Mouse (Mus musculus) midbrain, embryonic 15.5 days (tissue): ENCODE data around the gene Synrg. TPM values are rescaled to one million over a fixed set of nuclear protein-coding genes. Genes with fewer than 3 reads are reported as not detected.

Source experiments
- ATAC-seq: fragments of 200-750 bp; cut with Nextera tagmentation; replicated peaks from 2 replicates; pipeline ENCODE4 v1.8.0; 2017; ENCODE audit warnings: moderate TSS enrichment
- H3K27ac ChIP-seq: fragments of 300-500 bp; sonication (generic); 2 replicates; pipeline ENCODE4 v1.5.1; 2015; ENCODE audit warnings: mild to moderate bottlenecking, inconsistent platforms
- H3K27me3 ChIP-seq: fragments of 300-500 bp; sonication (generic); replicated peaks from 2 replicates; pipeline ENCODE4 v1.6.1; 2015; ENCODE audit warnings: inconsistent platforms
- H3K36me3 ChIP-seq: fragments of 300-500 bp; sonication (generic); replicated peaks from 2 replicates; pipeline ENCODE4 v1.6.1; 2015; ENCODE audit warnings: inconsistent platforms
- H3K4me1 ChIP-seq: fragments of 300-500 bp; sonication (generic); 2 replicates; pipeline ENCODE4 v1.6.1; 2015; ENCODE audit warnings: inconsistent platforms
- H3K4me2 ChIP-seq: fragments of 300-500 bp; sonication (generic); 2 replicates; pipeline ENCODE4 v1.6.1; 2015; ENCODE audit warnings: inconsistent platforms, mild to moderate bottlenecking, moderate library complexity
- H3K4me3 ChIP-seq: fragments of 300-500 bp; sonication (generic); 2 replicates; pipeline ENCODE4 v1.5.1; 2015; ENCODE audit warnings: mild to moderate bottlenecking, inconsistent platforms
- H3K9ac ChIP-seq: fragments of 300-500 bp; sonication (generic); 2 replicates; pipeline ENCODE4 v1.6.1; 2015; ENCODE audit warnings: mild to moderate bottlenecking, inconsistent platforms
- H3K9me3 ChIP-seq: fragments of 300-500 bp; sonication (generic); 2 replicates; pipeline ENCODE4 v1.6.1; 2016; ENCODE audit warnings: inconsistent platforms
- WGBS: fragments of 180-500 bp; shearing (Covaris S2); methylation state at CpG from one replicate; pipeline ENCODE4 v1.1.7; 2015; ENCODE audit warnings: mixed read lengths; 5-methylcytosine and 5-hydroxymethylcytosine counted together
- polyA plus RNA-seq: library from polyadenylated mRNA; unstranded; fragments of >200 nt; fragmentation: Nextera tagmentation; extraction: Ambion mirVana; gene quantifications from 2 replicates; pipeline ENCODE4 v1.2.1, GENCODE M21; 2015

Synrg gene
- polyA plus RNA-seq, 1 experiment from 2014 or later = 33.1 TPM

- no peaks in the 10 kb centered on the region for H3K9me3 ChIP-seq
- 0 out of 2 replicates have a peak, but pooled peaks cover 3% of the 10 kb centered on the region for H3K4me1 ChIP-seq
- no peak overlapping the region for H3K4me2 ChIP-seq
- H3K36me3 ChIP-seq = no peaks in the 10 kb centered on the region
- no peak for ATAC-seq
- no peak overlapping the region for H3K9ac ChIP-seq
- WGBS = 60% methylated on average over 9 of the region's 9 CpGs
- H3K27me3 ChIP-seq = peaks cover 17% of the 10 kb centered on the region
- H3K27ac ChIP-seq = no peak overlapping the region
- no peak overlapping the region for H3K4me3 ChIP-seq
Measured at GRCm38 (mm10) chr11:84072904-84073651, 108.8 kb downstream of the Synrg start.

DNA sequence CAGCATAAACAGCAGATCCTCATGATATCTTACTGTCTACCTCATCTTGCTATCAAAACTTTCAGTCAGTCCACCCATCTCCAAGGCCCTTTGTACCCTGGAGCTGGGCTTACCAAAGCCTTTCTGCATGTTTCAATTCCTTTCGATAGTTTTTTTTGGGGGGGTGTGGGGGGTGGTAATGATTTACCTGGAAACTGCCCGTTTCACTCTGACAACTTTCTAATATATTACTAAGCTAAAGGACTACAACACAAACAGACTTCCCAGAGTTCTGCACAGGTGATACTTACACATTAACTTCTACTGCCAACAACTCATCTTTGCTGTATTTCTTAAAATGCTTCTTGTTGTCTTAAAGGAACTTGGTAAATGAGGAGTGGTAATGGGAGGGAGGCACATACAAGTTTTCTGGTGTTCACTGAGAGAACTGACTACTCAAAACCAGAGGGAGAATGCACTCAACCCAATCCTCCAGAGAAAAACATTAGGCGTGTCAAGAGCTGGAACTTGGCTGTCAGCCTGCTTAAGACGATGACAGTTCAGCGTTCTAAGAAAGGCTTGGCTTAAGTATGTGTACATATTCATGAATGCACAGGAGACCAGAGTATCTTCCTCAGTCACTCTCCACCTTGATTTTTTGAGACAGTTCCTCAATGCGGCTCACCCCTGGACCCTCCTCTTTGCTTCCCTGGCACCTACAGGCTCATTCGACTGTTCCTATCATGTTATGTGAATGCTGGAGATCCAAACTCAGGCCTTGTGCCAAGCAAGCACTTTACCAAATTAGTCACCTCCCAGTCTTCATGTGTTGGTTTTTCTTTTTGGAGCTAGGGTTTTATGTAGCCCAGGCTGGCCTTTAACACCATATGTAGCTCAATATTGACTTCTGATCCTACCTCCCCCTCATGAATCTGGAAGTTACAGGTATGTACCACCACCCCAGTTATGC lies 109.9 kb downstream of the Synrg start:
- Histone ChIP-seq H3K9ac (no peak overlapping the region), H3K36me3 (no peaks in the 10 kb centered on the region), H3K27ac (no peak overlapping the region), H3K4me3 (no peak overlapping the region), H3K4me2 (no peak overlapping the region), H3K27me3 (peaks cover 10% of the 10 kb centered on the region), H3K4me1 (no peaks in the 10 kb centered on the region), H3K9me3 (no peaks in the 10 kb centered on the region)
- ATAC-seq = no peak
- WGBS = 76% methylated on average over 7 of the region's 7 CpGs

GRCm38 (mm10) chr11:84077008-84077407 lies 112.8 kb downstream of the Synrg start:
- WGBS = 85% methylated on average over 2 of the region's 2 CpGs
- no peak overlapping the region for H3K27ac ChIP-seq
- no peak overlapping the region for H3K9ac ChIP-seq
- H3K36me3 ChIP-seq = 0 out of 2 replicates have a peak, but pooled peaks cover 4% of the 10 kb centered on the region
- H3K4me3 ChIP-seq = no peak overlapping the region
- no peaks in the 10 kb centered on the region for H3K9me3 ChIP-seq
- H3K4me2 ChIP-seq = no peak overlapping the region
- no peaks in the 10 kb centered on the region for H3K4me1 ChIP-seq
- no peaks in the 10 kb centered on the region for H3K27me3 ChIP-seq
- no peak for ATAC-seq

DNA sequence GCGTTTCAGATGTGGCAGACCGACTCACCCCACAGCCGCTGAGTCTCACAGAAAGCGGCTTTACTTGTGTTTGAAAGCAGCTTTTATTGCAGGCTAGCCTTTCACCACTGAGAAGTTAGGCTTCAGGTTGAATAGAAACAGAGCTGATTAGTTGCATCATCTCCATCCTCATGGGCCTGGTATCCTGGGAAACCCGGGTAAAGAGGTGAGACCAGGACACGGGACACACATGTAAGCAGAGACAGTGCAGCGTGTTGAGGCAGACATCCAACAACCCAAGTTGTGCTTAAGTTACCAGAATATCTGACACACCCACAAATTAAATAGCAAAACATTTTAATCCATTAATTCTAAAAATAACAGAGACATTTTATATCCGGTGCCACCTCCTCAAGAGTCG lies 114.4 kb downstream of the Synrg start:
- Histone ChIP-seq H3K4me1 (no peaks in the 10 kb centered on the region), H3K27ac (no peak overlapping the region), H3K4me2 (no peak overlapping the region), H3K9me3 (no peaks in the 10 kb centered on the region), H3K9ac (no peak overlapping the region), H3K36me3 (0 out of 2 replicates have a peak, but pooled peaks cover 6% of the 10 kb centered on the region), H3K4me3 (no peak overlapping the region), H3K27me3 (no peaks in the 10 kb centered on the region)
- WGBS = 91% methylated on average over 9 of the region's 9 CpGs
- no peak for ATAC-seq

GRCm38 (mm10) chr11:84079361-84079760 lies 115.1 kb downstream of the Synrg start:
- no peaks in the 10 kb centered on the region for H3K27me3 ChIP-seq
- no peak for ATAC-seq
- WGBS = 90% methylated on average over 11 of the region's 11 CpGs

DNA sequence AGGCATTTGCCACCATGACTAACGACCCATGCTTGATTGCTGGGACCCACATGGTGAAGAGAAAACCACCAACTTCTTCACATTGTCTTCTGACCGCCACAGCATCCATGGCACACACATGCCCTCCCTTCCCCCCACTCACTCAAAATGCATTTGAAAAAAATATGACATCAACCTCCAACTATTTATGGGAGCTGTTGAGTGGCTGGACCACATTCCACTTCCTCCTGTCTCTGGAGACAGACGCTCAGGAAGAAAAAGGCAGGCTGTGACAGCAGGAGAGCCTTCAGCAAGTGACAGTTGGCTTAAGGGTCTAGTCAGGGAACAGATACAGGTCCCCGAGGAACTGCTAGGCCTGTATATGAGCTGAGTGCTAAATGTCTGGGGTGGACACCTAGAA lies 115.7 kb downstream of the Synrg start:
- no peak overlapping the region for H3K9ac ChIP-seq
- H3K9me3 ChIP-seq = no peaks in the 10 kb centered on the region
- H3K36me3 ChIP-seq = 0 out of 2 replicates have a peak, but pooled peaks cover 6% of the 10 kb centered on the region
- no peak overlapping the region for H3K4me2 ChIP-seq
- ATAC-seq = no peak
- 89% methylated on average over 4 of the region's 4 CpGs for WGBS
- no peaks in the 10 kb centered on the region for H3K27me3 ChIP-seq
- no peak overlapping the region for H3K4me3 ChIP-seq
- no peak overlapping the region for H3K27ac ChIP-seq
- H3K4me1 ChIP-seq = no peaks in the 10 kb centered on the region

More at GRCm38 (mm10) chr11:84079361-84079760, 115.1 kb downstream of the Synrg start:
- Histone ChIP-seq H3K27ac (no peak overlapping the region), H3K4me2 (no peak overlapping the region), H3K4me3 (no peak overlapping the region), H3K9ac (no peak overlapping the region), H3K9me3 (no peaks in the 10 kb centered on the region), H3K36me3 (0 out of 2 replicates have a peak, but pooled peaks cover 6% of the 10 kb centered on the region), H3K4me1 (no peaks in the 10 kb centered on the region)

DNA sequence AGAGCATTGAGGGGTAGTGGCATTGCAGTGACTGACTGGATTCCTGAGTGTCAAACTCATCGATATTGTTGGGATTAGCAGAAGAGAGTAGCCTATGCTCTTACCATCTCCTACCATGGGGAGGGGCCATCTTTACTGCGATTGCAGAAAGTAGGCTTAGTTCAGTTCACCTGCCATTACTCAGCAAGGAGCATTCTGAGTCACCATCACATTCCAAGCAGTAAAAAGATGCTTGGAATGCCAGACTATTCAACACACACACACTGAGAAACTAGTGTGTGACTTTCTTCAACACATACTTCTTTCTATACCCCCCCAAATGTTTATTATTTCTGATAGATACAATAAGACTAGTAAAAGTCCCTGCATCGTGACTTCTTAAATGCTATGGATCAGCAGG lies 116.1 kb downstream of the Synrg start:
- ATAC-seq = no peak
- Histone ChIP-seq H3K9me3 (no peaks in the 10 kb centered on the region), H3K9ac (no peak overlapping the region), H3K27me3 (no peaks in the 10 kb centered on the region), H3K36me3 (0 out of 2 replicates have a peak, but pooled peaks cover 6% of the 10 kb centered on the region), H3K4me3 (no peak overlapping the region), H3K4me1 (no peaks in the 10 kb centered on the region), H3K27ac (no peak overlapping the region), H3K4me2 (no peak overlapping the region)
- 94% methylated on average over 3 of the region's 3 CpGs for WGBS

DNA sequence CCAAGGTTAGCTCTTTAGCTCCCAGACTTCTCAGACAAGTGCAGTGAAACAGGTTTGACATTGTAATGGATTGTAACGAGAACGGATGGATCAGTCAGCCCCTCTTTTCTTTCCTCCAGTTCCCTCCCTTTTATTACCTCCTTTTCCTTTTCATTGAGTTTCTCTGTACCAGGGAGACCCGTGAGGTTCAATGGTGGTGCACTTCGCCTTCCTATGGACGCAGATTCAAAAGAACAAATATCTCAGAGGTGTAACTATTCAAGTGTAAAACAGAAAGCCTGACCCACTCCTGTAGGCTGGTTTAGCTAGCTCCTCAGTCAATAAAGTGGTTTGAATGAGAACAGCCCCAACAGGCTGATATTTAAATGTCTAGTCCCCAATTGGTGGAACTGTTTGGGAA lies 117.7 kb downstream of the Synrg start:
- Histone ChIP-seq H3K4me3 (no peak overlapping the region), H3K27me3 (no peaks in the 10 kb centered on the region), H3K36me3 (0 out of 2 replicates have a peak, but pooled peaks cover 9% of the 10 kb centered on the region), H3K9me3 (no peaks in the 10 kb centered on the region), H3K27ac (no peak overlapping the region), H3K4me1 (no peaks in the 10 kb centered on the region), H3K4me2 (no peak overlapping the region), H3K9ac (no peak overlapping the region)
- ATAC-seq = no peak
- WGBS = 90% methylated on average over 5 of the region's 5 CpGs

DNA sequence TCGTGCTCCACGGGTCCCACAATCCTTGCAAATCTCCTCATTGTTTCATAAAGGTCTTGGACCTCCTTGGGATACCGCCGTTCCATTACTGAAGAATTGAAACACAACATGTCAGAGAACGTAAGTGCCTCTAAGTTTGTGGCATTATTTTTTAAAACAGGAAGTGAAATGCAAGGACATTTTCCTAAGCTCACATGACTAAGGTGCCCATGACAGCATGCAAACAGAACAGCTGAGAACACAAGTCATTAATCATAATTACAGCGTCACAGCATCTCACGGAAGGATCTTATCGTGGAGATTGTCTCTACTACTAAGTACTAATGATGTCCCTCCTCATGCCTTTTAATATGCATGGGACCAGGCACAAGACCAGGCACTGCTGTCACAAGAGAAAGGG lies 126.3 kb downstream of the Synrg start:
- no peak for ATAC-seq
- WGBS = 91% methylated on average over 8 of the region's 8 CpGs
- H3K36me3 ChIP-seq = peaks cover 18% of the 10 kb centered on the region; the same call in 1 of the 2 replicates
- no peaks in the 10 kb centered on the region for H3K4me1 ChIP-seq
- no peak overlapping the region for H3K4me2 ChIP-seq
- no peaks in the 10 kb centered on the region for H3K27me3 ChIP-seq
- H3K27ac ChIP-seq = no peak overlapping the region
- no peak overlapping the region for H3K4me3 ChIP-seq
- no peak overlapping the region for H3K9ac ChIP-seq
- H3K9me3 ChIP-seq = no peaks in the 10 kb centered on the region

Other genes with a start within 250 kb of the Synrg start
- not detected in 2 replicates for gene Wfdc21, start 217.5 kb upstream of the Synrg start, polyA plus RNA-seq
- gene Heatr6, start 210.7 kb upstream of the Synrg start, polyA plus RNA-seq = 41.0 and 42.3 TPM in 2 replicates
- 0.15 TPM in 1 of 2 replicates, not detected in the other for gene Hnf1b, start 114.4 kb upstream of the Synrg start, polyA plus RNA-seq
- gene Ddx52, start 22.4 kb upstream of the Synrg start, polyA plus RNA-seq = 21.5 and 22.7 TPM in 2 replicates
- gene Dusp14, start 104.8 kb downstream of the Synrg start, polyA plus RNA-seq = 11.0 TPM in 2 replicates
- gene Tada2a, start 165.2 kb downstream of the Synrg start, polyA plus RNA-seq = 30.8 and 33.5 TPM in 2 replicates
- gene Acaca, start 165.2 kb downstream of the Synrg start, polyA plus RNA-seq = 28.8 and 32.6 TPM in 2 replicates
- 0.14 and 0.31 TPM in 2 replicates for gene Gm11437, start 203.0 kb downstream of the Synrg start, polyA plus RNA-seq